Mouse (Mus musculus): Measurements from ENCODE around the gene Cd82.

Cd82 gene

DNA sequence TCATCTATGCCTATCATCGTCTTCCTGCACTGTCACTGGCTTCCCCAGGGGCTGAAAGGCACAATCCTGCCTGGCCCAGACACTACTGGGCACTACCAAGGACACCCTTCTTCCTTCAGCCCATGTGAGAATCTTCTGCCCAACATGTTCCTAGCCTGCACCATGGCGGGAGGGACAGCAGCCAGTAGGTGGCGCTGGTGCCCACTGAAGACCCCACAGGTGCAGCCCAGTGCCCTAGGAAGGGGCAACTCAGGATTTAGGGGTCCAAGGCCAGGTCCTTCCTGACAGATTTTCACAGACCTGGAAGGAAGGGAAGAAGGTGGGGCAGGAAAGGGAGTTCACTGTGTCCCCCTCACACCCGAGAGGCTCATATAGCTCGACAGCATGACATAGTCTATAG is 47.7 kb downstream of the Cd82 start:
- DNase-seq (ENCODE audit: low read depth, low spot score): peak; percentile 60

DNA sequence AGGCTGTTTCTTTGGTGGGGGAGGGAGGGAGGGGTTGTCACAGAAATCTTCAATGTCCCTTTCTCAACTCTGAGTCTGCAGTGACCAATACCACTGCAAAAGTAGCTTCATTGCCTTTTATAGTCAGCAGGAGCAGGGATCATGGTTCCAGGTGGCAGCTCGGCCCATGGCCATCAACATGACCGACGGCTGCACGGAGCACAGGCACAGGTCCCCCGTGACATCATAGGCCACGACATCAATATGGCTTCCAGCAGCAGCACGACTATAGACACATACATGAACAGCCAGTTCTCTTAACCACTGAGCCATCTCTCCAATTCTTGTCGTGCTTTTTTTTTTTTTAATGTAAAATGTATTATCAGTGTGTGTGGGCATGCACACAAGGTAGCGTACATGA is 48.8 kb downstream of the Cd82 start:
- no peak for DNase-seq (ENCODE audit: low read depth, low spot score)

DNA sequence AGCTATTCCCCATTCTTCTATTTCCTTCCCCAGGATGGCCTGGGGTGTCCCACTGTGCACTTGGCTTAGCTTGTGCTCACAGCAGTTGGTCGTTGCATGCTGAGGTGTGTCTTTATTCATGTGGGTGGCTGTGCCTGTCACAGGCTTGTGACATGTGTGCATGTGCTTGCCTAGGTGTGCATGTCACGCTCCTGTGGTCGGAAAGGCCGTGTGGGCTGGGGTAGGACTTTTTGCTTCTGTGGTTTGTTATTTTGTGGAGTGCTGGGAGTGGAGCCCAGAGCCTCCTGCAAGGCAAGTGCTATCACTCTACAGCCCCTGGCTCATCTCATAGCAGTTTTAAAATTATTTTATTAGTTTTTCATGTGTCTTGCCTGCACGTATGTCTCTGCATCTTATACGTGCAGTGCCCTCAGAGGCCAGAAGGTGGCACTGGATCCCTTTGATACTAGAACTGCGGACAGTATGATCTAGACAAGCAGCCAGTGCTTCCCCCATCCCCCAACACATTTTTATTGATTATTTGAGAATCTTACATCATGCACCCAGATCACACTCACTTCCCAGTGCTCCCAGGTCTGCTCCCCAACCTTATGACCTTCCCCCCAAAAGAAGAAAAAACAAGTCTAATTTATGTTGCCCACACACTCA is 49.4 kb downstream of the Cd82 start:
- DNase-seq (ENCODE audit: low read depth, low spot score): peak; percentile 80

DNA sequence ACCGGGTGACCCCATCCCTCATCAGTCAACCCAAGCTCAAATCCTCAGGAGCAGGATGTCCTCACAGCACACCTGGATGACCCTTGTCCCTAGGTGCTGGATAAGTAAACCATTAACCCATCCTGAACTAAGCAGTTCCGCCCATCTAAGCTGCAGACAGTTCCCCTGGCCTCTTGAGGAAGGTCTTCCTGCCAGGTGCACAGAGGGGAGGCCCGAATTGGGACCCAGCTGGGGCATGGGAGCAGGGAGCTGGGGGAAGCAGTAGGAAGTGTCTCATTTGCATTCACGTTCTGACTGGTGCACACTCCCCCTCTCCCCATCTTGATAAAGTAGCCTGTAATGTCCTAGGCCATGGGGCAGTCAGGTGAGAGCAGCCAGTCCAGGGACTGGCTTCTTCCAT is 50.8 kb downstream of the Cd82 start:
- peak; percentile 11 for DNase-seq (ENCODE audit: low read depth, low spot score)

DNA sequence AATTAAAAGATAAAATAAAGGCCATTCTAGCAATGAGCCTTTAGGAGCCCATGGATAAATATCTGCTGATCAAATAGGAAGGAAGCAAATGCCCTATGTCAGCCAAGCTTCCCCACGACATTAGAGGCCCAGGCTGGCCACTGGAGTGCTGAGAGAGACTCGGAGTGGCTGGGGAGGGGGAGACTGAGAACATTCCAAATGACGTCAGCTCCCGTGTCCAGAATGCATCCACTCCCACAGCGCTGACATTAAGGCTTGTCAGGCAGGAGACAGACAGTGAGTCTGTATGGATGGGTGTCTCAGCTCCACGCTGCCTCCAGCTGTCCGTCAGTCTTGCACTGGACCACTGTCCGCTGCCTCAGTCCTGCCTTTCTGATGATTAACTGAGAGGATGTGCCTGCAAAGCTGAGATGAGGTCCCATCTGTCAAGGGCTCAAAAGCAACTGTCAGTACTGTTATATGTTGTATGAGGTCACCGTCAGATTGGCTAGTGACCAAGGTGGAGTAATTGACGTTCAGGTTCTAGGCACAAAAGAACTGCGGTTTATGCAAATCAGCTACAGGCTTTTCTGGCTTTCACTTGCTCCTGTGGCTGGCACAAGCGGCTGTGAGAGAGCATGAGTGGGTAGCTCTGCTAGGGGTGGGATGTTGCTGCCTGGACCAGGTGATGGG is 51.9 kb downstream of the Cd82 start:
- peak; percentile 74 for DNase-seq (ENCODE audit: low read depth, low spot score)

DNA sequence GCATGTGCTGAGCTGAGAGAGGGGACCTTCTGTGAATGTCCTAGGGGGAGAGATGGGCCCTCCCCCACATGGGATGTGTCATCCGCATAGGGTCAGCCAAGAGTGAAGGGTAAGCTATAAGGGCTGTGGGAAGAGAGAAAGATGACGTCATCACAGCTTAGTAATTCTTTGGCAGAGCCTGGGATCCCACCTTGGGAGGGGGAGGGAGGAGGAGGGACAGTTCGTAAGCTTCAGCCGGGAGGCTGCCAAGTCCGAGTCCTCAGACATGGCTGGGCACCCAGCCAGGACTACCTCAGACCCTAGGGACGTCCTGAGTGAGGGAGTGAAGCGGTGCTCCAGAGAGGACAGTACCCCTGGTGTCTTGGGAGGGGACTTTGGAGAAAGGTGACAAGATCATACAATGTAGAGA is 57.9 kb downstream of the Cd82 start:
- DNase-seq (ENCODE audit: low read depth, low spot score): no peak

DNA sequence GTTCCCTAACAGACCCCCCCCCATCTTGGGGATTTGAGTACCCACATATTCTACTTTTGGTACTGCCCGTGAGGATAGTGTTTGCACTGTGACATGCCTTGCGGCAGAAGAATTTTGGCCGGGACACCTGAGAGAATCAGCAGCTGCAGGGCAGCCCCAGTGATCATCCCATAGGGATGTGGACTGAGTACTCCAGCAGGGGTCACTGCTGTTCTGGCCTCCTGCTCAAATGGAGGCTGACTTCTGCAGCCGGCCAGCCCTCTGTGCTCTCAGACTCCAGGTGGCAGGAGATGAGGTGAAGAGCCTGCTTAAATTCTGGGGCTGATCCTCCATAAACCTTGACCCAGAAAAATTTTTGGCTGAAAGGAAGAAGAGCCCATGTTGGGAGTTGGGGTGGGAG is 58.8 kb downstream of the Cd82 start:
- peak; percentile 20 for DNase-seq (ENCODE audit: low read depth, low spot score)

DNA sequence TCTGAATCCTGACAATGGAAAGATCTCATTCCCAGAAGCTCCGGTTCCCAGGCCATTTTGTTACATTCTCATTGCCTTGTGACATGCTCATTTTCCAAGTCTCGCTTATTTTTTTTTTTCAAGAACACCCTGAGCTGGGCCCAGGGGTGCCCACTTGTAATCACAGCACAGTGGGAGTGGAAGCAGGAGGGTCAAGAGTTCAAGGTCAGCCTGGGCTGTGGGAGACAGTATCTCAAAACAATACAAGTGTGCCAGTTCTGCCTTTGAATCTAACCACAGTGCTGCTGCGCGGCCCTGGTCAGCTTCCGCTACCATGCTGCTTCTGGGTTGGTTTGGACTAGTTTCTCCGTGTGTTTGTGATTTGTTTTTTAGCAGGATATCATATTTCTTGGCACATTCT is 59.7 kb downstream of the Cd82 start:
- DNase-seq (ENCODE audit: low read depth, low spot score): no peak

DNA sequence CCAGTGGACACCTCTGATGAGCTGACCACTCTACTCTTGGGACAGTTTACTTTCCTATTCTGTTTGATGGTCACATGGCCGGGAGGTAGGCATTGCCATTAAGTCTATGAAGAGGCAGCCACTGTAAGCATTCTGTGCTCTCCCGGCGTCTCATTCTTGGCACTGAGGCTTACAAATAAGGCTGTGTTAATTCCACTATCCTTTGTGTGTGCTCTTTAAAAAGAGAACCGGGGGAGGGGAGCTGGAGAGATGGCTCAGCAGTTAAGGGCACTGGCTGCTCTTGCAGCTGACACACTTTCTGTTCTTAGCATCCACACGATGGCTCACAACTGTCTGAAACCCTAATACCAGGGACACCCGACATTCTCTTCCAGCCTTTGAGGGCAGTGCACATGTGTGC is 71.7 kb downstream of the Cd82 start:
- DNase-seq (ENCODE audit: low read depth, low spot score): no peak

DNA sequence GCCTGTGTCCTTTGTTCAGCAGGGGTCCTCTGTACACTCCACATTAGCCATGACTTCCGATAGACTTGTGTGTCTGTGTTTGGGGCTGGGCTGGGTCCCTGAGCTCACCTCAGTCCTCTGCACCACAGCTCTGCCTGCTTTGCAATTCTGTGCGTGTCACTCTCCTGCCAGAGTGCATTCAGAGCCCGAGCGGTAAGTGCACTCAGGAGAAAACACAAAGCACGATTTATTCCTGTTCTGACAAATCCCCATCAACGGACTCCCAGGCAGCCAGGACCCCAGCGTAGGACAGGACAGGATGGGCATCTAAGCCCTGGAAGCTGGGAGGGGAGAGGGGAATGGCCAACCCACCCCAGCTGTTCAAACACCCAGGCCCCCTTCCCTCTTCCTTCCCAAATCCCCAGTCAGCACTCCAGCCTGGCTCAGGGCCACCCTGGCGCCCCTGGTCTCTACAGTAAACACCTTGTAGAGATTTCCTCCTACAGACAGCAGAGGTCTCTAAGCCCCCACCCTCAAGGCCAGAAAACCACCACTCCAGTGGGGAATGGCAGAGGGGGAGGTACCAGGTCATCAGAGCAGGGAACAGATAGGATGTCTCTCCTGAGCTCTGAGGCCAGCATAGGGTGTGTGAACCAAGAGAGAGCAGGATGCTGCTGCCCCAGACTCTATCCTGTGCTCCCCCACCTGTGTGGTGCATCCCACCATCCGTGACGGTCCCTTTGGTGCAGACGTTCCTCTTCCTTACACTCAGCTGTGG is 72.6 kb downstream of the Cd82 start:
- no peak for DNase-seq (ENCODE audit: low read depth, low spot score)

DNA sequence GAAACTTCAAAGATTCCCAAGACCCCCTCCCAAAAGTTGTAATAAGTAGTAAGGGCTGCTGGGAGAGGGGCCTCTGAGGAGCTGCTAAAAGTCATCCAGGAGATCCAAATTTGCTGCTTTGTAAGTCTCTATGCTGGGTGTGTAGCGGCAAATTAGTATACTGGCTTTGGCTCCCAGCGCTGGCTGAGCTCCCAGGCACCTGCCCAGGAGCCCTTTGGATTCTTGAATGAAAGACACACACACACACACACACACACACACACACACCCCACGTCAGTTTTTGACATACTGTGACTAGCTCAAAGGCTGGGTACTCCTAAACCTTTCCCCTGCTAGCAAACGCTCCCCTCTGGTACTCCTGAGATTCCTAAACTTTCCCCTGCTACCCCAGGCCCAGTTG is 76.0 kb downstream of the Cd82 start:
- DNase-seq (ENCODE audit: low read depth, low spot score): no peak

DNA sequence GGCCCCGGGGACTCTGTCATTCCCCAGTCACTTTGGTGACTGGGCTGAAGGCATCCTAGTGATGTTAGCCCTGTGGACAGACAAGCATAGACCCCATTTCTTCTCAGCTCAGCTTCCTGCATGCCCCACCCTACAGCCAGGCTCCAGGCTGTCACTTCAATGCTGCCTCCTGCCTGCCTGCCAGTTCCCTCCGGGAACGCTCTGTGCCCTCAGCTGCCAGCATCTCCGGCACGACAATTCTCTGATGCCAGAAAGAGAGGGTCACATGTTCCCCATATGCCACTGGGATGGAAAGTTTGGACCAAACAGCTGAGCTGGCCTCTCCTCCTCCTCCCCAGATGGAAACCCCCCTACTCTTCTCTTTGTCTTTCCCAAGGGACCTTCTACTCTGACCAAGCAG is 79.1 kb downstream of the Cd82 start:
- DNase-seq (ENCODE audit: low read depth, low spot score): no peak

DNA sequence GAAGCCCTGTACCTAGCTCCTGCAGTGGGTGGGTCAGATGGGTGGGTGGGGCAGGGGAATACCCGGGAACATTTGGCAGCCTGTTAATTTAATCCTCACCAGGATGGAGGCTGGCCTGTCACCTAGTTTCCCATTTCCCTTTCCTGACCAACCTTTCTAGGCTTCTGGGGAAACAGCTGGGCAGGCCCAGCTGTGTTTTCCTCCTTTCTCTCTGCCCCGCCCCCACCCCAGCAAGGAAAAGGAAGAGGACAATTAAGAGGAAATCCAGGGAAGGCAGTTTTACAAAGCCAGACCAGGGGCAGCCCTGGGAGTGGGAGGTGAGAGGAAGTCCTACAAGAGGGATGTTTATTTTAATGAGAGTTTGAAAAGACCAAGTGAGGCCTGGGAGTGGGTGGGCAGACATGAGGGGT is 82.3 kb downstream of the Cd82 start:
- no peak for DNase-seq (ENCODE audit: low read depth, low spot score)

DNA sequence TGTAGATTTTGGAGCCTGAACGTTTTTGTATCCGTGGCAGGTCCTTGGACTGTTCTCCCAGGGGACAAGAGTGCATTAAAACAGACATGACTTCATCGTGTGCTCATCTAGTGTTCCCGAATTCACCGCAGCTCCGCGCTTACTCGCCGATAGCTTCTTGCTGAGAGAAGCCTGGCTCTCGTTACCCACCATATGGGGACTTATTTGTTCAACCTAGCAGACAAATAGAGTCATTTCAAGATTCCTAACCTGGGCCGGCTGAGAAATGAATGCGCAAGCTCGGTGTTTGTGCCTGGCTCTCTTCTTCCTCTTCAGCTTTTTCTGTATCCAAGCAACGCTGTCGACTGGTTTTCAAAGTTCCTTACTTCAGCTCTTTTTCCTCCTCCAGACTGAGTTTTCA is 85.1 kb downstream of the Cd82 start:
- no peak for DNase-seq (ENCODE audit: low read depth, low spot score)

DNA sequence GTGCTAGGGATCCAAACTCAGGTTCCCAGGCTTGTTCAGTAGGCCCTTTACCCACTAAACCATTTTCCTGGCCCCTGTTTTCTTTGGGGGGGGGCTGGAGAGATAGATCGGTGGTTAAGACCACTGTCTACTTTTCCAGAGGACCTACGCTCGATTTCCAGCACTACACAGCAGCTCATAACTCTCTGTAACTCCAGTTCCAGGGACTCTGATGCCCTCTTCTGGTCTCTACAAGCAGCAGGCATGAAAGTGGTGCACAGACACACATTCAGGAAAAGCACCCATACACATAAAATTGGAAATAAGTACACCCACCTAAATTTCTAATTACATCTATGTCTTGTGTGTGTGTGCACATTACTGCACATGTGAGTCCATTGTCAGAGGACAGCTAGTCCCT is 85.8 kb downstream of the Cd82 start:
- no peak for DNase-seq (ENCODE audit: low read depth, low spot score)

DNA sequence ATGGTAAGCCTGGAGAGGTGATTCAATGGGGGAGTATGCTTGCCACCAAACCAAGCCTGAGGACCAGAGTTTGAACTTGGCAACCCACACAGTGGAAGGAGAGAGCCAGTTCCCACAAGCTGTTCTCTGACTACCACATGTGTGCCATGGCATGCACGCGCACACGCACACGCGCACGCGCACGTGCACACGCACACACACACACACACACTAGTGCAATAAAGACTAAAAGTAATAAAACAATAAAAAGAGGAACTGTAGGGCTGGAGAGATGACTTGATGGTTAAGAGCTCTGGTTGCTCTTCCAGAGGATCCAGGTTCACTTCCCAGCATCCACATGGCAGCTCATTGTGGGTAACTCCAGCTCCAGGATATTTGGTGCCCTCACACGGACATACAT is 90.1 kb downstream of the Cd82 start:
- DNase-seq (ENCODE audit: low read depth, low spot score): no peak

DNA sequence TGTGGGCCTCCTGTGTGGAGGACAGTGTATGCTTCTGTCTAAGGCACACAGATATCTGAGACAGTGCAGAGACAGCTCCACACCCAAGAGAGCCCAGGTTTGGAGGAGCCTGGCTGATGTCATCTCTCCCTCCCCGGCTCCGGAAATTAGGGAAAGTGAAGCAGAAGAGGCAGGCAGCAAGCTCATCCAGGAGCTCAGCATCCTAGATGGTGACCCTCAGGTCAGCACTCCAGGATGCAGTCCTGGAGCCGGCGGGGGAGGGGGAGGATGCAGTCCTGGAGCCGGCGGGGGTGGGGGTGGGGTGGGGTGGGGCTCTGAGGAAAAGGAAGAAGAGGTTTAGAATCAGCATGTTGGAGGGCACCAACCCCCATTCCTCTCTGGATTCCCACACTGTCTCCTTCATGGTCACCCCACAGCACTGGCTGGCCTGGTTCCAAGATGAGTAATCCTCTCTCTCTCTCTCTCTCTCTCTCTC is 90.8 kb downstream of the Cd82 start:
- no peak for DNase-seq (ENCODE audit: low read depth, low spot score)

Measured in CD4-positive helper T cell, adult 2 months (primary cell).